Mouse (Mus musculus): ENCODE measurements around the gene Bcl2a1a.
"Not testable (repeated sequence)": the region's sequence is repeated elsewhere in the genome, so short reads cannot be mapped to it uniquely, and the experiment has no call there.

Bcl2a1a gene

GRCm38 (mm10) chr9:88956670-88957153, at the start of gene Bcl2a1a:
TSS of gene Bcl2a1a (plus strand) at chr9:88956900.
- not testable (repeated sequence) for DNase-seq

- not testable (repeated sequence) for DNase-seq
These were observed 40.1 kb upstream of the Bcl2a1a start for GRCm38 (mm10) chr9:88916576-88916975.

- DNase-seq: peak; percentile 5 to 21
These were observed 18.4 kb upstream of the Bcl2a1a start for GRCm38 (mm10) chr9:88938312-88938711.

GRCm38 (mm10) chr9:88951466-88951865, 5.2 kb upstream of the Bcl2a1a start:
- not testable (repeated sequence) for DNase-seq

GRCm38 (mm10) chr9:88953151-88953550, 3.5 kb upstream of the Bcl2a1a start:
- DNase-seq: not testable (repeated sequence)

GRCm38 (mm10) chr9:88955224-88955623, 1.5 kb upstream of the Bcl2a1a start:
- not testable (repeated sequence) for DNase-seq

GRCm38 (mm10) chr9:88956035-88956434, 665 bp upstream of the Bcl2a1a start:
- not testable (repeated sequence) for DNase-seq

- no peak for DNase-seq
These were observed 2.2 kb downstream of the Bcl2a1a start for GRCm38 (mm10) chr9:88958891-88959290.

- not testable (repeated sequence) for DNase-seq
These were observed 3.3 kb downstream of the Bcl2a1a start for GRCm38 (mm10) chr9:88959981-88960380.

- not testable (repeated sequence) for DNase-seq
These were observed 9.8 kb downstream of the Bcl2a1a start for GRCm38 (mm10) chr9:88966462-88966861.

- not testable (repeated sequence) for DNase-seq
These were observed 12.8 kb downstream of the Bcl2a1a start for GRCm38 (mm10) chr9:88969502-88969901.

GRCm38 (mm10) chr9:88976875-88977274, 20.2 kb downstream of the Bcl2a1a start:
- not testable (repeated sequence) for DNase-seq

GRCm38 (mm10) chr9:88979781-88980180, 23.1 kb downstream of the Bcl2a1a start:
- not testable (repeated sequence) for DNase-seq

GRCm38 (mm10) chr9:89001541-89001940, 44.8 kb downstream of the Bcl2a1a start:
- not testable (repeated sequence) for DNase-seq

All from cerebellum, postnatal 36 days (tissue).